Mouse (Mus musculus): ENCODE measurements at regions not wholly inside any gene's neighbourhood (a gene's known extent, or its start where the extent isn't known, plus 50 kb on each side); places are given as distances from the start of the nearest gene placed in this dataset.

- POLR2A ChIA-PET = no interaction called here
- in situ Hi-C loops (cut with MboI; ENCODE audit: low pct_unique_long_range_greater_than_20kb) = no loop called here
- no peak for TF ChIP-seq CTCF (IDR thresholded peaks at IDR 0.05)
- H3K27me3 ChIP-seq = peaks cover under 1% of the 10 kb centered on the region
- ATAC-seq (no peak), DNase-seq (ENCODE audit: low read depth, low spot score) (no peak)
- CTCF ChIA-PET = no interaction called here
Observed at GRCm38 (mm10) chr13:38753722-38754121, 94.9 kb upstream of the Eef1e1 start.

GRCm38 (mm10) chr13:38751876-38752275, 93.0 kb upstream of the Eef1e1 start:
- peaks cover 8% of the 10 kb centered on the region for H3K27me3 ChIP-seq
- ATAC-seq (no peak), DNase-seq (ENCODE audit: low read depth, low spot score) (no peak)
- ChIA-PET CTCF (no interaction called here), POLR2A (no interaction called here)
- in situ Hi-C loops (cut with MboI; ENCODE audit: low pct_unique_long_range_greater_than_20kb) = no loop called here
- TF ChIP-seq CTCF (IDR thresholded peaks at IDR 0.05) = no peak

- ChIA-PET CTCF (no interaction called here), POLR2A (interaction anchor here (0.9 kb wide), 1 partner anchor 11 kb away, joined by 3 read pairs; no protein-coding TSS in a partner anchor)
- ATAC-seq (no peak), DNase-seq (ENCODE audit: low read depth, low spot score) (no peak)
- peaks cover 28% of the 10 kb centered on the region for H3K27me3 ChIP-seq
- in situ Hi-C loops (cut with MboI; ENCODE audit: low pct_unique_long_range_greater_than_20kb) = no loop called here
- TF ChIP-seq CTCF (IDR thresholded peaks at IDR 0.05) = no peak
Observed at GRCm38 (mm10) chr13:38740066-38740465, 81.2 kb upstream of the Eef1e1 start.

GRCm38 (mm10) chr13:38736361-38737035, 77.6 kb upstream of the Eef1e1 start:
- peaks cover 3% of the 10 kb centered on the region for H3K27me3 ChIP-seq
- ATAC-seq (no peak), DNase-seq (ENCODE audit: low read depth, low spot score) (peak; percentile 6)
- ChIA-PET POLR2A (no interaction called here), CTCF (no interaction called here)
- TF ChIP-seq CTCF (IDR thresholded peaks at IDR 0.05) = no peak
- in situ Hi-C loops (cut with MboI; ENCODE audit: low pct_unique_long_range_greater_than_20kb) = no loop called here

GRCm38 (mm10) chr13:38735294-38735693, 76.4 kb upstream of the Eef1e1 start:
- TF ChIP-seq CTCF (IDR thresholded peaks at IDR 0.05) = no peak
- ChIA-PET POLR2A (no interaction called here), CTCF (no interaction called here)
- ATAC-seq = no peak
- H3K27me3 ChIP-seq = peaks cover 6% of the 10 kb centered on the region
- in situ Hi-C loops (cut with MboI; ENCODE audit: low pct_unique_long_range_greater_than_20kb) = no loop called here
- no peak for DNase-seq (ENCODE audit: low read depth, low spot score)

- in situ Hi-C loops (cut with MboI; ENCODE audit: low pct_unique_long_range_greater_than_20kb) = no loop called here
- TF ChIP-seq CTCF (IDR thresholded peaks at IDR 0.05) = no peak
- H3K27me3 ChIP-seq = peaks cover 18% of the 10 kb centered on the region
- DNase-seq (ENCODE audit: low read depth, low spot score) = no peak
- ATAC-seq = no peak
- ChIA-PET POLR2A (no interaction called here), CTCF (no interaction called here)
Observed at GRCm38 (mm10) chr13:38733246-38733645, 74.4 kb upstream of the Eef1e1 start.

- DNase-seq (ENCODE audit: low read depth, low spot score) (no peak), ATAC-seq (no peak)
- TF ChIP-seq CTCF (IDR thresholded peaks at IDR 0.05) = no peak
- H3K27me3 ChIP-seq = peaks cover 59% of the 10 kb centered on the region
- ChIA-PET POLR2A (no interaction called here), CTCF (interaction anchor here (0.6 kb wide), 1 partner anchor 30 kb away, joined by 3 read pairs; no protein-coding TSS in a partner anchor)
- in situ Hi-C loops (cut with MboI; ENCODE audit: low pct_unique_long_range_greater_than_20kb) = no loop called here
Observed at GRCm38 (mm10) chr13:38725452-38725851, 66.6 kb upstream of the Eef1e1 start.

GRCm38 (mm10) chr13:38721166-38721565, 62.3 kb upstream of the Eef1e1 start:
- DNase-seq (ENCODE audit: low read depth, low spot score) (no peak), ATAC-seq (no peak)
- H3K27me3 ChIP-seq = peaks cover 28% of the 10 kb centered on the region
- CTCF ChIA-PET = no interaction called here
- POLR2A ChIA-PET = no interaction called here
- in situ Hi-C loops (cut with MboI; ENCODE audit: low pct_unique_long_range_greater_than_20kb) = no loop called here
- TF ChIP-seq CTCF (IDR thresholded peaks at IDR 0.05) = no peak

GRCm38 (mm10) chr13:38714838-38715237, 56.0 kb upstream of the Eef1e1 start:
- CTCF ChIA-PET = no interaction called here
- peaks cover 7% of the 10 kb centered on the region for H3K27me3 ChIP-seq
- in situ Hi-C loops (cut with MboI; ENCODE audit: low pct_unique_long_range_greater_than_20kb) = no loop called here
- DNase-seq (ENCODE audit: low read depth, low spot score) (no peak), ATAC-seq (no peak)
- POLR2A ChIA-PET = interaction anchor here (0.6 kb wide), 3 partner anchors 42 to 526 kb away, joined by 3 read pairs; no protein-coding TSS in a partner anchor
- no peak for TF ChIP-seq CTCF (IDR thresholded peaks at IDR 0.05)
